Mouse (Mus musculus): Measurements from ENCODE around the gene Sla2.
"Not testable (repeated sequence)": the region's sequence is repeated elsewhere in the genome, so short reads cannot be mapped to it uniquely, and the experiment has no call there.

Sla2 gene

DNA sequence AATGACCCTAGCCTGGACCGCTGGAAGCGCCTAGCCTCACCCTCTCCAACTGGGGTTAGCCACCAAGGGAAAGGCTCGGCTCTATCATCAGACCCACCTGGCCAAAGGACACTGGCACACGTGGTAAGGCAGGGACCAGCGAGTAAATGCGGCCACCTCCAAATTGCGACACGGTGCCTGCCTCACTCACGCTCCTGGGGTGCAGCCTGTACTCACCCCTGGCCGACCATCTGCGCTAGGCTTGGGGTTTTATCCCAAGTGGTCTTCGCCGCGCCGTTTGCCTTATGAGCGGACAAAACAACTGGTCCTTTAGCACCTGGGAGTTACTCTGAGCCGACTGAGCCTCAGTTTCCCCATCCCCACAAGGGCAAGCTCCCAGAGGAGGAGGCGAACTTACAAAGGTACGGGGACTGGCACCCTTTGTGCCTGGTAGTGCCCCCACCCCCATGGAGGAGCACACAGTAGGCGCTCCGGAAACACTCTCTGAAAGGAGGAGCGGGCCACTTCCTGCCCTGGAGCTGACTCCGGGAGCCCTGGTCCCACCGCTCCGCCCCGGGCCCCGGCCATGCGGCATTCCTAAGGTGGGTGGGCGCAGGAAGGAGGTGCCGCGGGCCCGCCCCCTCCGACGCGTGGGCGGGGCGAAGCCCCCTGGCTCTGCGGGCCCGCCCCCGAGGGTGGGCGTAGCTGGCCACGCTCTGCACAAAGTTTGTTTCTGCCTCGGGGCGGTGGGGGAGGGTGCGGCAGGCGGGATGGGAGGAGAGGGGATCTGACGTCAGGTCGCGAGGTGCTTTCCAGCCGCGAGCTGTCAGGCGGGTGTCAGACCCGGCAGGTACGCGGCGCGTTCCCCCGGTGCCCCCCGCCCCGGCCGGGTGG, 47.4 kb downstream of the Sla2 start, which contains the start of gene Tgif2:
Gene Tgif2, plus strand, starts transcription at position 689 of the 873 bp plus-strand sequence.
- no peak for DNase-seq (ENCODE audit: low spot score)

DNA sequence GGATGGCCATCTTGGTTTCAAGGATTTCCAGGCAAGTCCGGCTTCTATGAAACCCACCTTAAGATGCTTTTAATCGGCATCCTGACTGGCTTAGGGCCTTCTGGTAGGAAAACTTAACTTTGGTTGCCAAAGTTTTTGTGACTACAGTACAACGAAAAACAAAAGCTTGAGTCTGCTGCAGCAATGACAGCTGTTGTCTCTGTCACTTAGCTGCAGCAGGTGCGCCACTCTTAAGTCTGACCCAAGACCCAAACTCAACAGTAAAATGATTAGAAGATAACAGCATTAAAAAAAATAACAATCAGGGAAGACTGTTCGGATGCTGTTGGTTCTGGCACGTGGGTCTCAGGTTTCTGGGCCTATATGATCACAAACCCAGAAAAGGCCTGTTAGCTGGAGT, 48.2 kb downstream of the Sla2 start:
- DNase-seq (ENCODE audit: low spot score), result no peak

GRCm38 (mm10) chr2:156834336-156834735, 52.7 kb downstream of the Sla2 start:
- DNase-seq (ENCODE audit: low spot score), result no peak

DNA sequence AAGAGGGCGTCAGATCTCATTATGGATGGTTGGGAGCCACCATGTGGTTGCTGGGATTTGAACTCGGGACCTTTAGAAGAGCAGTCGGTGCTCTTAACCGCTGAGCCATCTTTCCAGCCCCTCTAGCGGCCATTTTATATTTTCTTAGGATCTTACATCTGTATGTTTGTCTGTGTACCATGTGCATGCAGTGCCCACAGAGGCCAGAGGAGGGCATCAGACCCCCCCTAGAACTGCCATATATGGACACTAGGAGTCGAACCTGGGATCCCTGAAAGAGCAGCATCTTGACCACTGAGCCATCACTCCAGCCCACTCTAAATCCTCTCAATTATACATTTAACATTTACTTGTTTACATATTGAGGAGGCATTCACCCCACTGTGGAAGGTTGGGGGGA, 61.9 kb downstream of the Sla2 start:
- not testable (repeated sequence) for DNase-seq (ENCODE audit: low spot score)

Measured in adipocyte (in vitro differentiated cells).